Mouse (Mus musculus) NIH3T3 (cell line): ENCODE measurements at regions not wholly inside any gene's neighbourhood (a gene's known extent, or its start where the extent isn't known, plus 50 kb on each side); places are given as distances from the start of the nearest gene placed in this dataset.

ENCODE experiments used
- DNase-seq: peaks from one replicate; pipeline ENCODE4 v3.0.0-alpha.2; 2012; ENCODE audit warnings: low read depth

DNA sequence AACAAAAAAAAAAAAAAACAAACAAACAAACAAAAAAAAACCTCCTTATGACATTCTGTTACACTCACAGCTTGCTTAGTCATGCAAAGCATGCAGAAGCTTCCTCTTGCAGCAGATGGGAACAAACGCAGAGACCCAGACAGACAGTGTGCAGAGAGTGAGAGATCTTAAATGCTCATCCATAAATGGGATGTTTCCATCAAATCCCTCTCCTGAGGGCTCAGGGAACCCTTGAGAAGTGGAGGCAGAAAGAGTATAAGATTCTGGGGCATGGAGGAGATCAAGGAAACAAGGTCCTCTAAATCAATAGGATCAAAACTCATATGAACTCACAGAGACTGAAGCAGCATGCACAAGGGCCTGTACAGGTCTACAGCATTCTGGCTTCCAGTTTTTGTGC is 52.5 kb downstream of the Adm start:
- DNase-seq: no peak

GRCm38 (mm10) chr7:110682911-110683310 is 55.5 kb downstream of the Adm start:
- no peak for DNase-seq

DNA sequence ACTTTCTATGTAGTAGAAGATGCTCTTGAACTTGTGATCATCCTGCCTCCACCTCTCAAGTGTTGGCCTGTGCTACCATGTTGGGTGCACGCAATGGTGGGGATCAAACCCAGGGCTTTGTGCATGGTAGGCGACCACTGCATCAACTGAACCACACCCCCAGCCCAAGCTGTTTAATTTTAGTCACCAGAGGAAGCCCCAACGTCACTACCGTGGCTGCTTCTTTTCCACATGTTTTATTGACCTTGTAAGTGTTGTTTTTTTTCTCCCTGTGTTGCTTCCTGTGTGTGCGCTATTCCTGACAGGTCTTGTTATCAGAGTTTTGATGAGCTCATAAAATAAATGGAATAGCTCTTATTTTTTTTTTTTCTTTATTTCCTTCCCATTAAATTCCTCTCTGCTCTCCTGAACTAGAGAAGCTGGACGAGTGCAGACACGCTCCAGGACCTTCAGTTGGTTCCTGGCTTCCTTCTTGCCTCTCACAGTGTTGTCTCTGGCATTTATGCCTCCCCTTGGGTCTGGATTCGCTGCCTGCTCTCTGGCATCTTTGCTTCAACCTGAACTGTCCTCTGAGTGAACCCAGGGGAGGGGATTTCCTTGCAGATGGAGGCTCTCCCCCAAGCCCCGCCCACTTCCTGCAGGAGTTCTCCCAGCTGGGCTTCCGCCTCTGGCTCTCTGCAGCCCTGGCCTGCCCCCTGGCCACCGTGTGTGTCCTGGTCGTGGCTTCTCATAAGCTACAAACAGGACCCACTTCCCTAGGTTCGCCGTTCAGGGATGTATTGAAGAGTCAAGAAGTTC is 61.6 kb downstream of the Adm start:
- DNase-seq: no peak

DNA sequence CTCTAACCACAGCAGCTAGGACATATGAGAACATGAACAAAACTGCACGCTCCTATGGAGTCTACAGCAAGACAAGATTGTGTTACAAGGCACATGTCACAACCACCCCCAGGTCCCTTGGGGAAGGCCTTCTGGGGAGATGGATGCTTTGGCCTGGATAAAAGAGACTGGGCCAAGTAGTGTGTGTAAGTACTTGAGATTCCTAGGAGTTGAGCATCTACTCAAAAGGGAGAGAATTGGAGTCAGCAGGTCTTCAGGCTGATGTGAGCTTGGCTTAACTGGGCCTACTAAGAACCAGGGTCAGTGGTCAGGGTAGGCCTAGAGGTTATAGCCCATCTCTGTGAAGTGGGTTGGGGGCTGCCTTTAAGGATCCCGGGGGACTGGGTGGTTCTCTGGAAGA is 62.8 kb downstream of the Adm start:
- no peak for DNase-seq

DNA sequence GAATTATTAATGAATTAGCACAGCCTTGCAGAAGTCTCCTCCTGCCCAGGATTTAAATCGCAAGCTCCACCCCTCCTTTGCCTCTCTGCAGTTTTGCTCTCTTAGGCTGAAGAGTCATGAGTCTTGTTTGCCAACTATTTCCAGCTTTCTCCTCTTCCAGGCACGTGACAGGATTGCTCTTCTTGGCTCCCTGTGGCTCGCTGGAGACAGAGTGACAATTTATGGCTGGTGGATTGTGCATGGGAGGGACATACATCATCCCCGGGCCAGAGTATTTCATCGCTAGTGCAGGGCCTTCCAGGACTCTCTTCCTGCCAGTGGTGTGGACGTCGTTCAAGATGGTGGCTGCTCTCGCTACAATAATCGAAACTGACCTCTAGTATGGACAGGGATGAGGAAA is 63.4 kb downstream of the Adm start:
- no peak for DNase-seq

- no peak for DNase-seq
Measured at GRCm38 (mm10) chr7:110694262-110694661, 66.8 kb downstream of the Adm start.

- peak; percentile 72 for DNase-seq
Measured at GRCm38 (mm10) chr7:110695729-110696128, 68.3 kb downstream of the Adm start.

DNA sequence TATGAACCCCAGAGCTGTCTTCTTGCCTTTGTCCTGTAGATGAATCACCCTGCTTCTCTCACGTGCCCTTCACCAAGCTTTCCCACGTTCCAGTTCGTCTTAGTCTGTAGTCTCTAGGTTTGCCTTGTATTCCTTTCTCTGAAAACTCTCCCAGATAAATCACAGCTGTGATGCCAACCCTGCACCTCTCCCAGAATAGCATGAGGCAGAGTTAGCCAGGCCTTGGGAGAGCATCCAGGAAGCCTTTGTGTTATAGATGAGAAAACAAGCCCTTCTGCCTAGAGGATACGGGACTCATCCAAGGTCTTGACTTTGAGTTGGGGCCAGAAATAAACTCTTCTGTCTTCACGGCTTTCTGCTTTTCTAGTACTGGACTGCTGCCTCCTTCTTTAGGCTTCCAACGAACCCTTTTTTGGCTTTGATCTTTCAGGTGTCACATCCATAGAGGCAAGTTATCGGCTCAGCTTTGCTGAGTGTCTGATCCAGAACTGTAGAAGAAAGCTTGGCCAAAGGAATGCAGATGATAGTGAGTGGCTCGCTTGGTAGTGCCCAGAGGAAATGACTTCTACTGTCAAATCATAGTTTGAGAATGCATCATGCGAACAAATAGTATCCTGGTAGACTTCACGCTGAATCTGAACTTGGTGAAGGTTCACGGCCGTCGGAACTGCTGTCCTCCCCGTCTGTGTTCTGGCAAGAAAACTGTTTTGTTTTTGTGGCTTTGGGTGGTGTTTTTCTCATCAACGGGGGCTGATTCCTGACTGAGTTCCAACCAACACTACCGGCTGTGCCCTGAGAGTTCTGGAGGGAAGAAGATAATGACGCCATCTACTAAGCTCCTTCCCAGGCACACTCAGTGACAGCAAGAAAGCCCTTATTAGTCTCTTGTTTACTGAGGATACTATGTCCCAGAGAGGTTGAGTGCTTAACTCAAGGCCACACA is 69.5 kb upstream of the Ampd3 start:
- no peak for DNase-seq

- no peak for DNase-seq
Measured at GRCm38 (mm10) chr7:110699596-110699995, 68.4 kb upstream of the Ampd3 start.

DNA sequence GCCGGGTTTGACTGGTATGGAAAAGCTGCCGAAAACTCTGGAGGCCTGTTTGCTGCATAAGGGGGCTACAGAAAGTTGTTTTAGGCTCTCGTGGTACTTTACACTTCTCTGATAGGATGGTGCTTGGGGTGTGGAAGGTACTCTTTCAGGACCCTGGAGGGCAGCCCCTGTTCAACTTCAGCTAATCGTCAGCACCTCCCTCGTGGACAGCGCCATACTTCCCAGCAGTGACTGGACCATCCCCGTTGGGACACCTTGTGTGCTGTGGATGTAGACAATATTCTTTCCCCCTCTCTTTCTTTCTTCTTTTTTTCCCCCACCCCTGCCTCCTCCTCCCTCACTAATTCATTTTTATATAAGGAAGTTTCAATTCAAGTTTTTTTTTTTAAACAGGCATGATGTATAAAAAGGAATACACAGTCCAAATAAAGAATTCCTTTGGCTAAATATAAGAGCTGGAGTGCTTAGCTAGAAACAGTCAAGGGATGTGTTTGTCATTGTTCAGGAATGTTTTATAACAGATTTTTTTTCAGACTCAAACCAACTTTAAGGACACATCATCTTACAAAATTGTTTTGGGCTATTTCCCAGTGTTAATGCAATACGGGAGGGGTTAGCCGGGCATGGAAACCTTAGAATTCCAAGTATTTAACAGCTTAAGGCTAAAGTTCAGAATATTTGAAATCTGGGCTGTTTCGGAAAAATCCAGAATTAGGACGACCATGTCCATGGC is 66.2 kb upstream of the Ampd3 start:
- DNase-seq: peak; percentile 88

DNA sequence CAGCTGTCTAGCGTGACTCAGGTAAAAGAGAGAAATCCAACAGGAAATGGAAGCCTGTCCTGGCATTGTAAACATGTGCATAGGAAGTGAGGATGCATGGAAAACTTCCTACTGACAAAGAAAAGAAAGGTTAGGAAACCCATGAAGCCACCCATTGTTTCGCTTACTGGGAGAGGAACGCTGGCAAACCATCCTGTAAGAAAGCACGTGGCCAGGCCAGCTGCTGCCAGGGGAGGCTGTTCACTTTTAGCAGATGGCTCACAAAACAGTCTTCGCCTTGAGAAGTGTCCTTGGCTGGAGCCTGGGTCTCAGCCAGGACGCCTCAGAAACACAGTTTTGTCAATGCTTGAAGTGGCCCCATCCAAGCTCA is 65.6 kb upstream of the Ampd3 start:
- peak; percentile 71 for DNase-seq

- DNase-seq: no peak
Measured at GRCm38 (mm10) chr7:110705311-110706000, 62.5 kb upstream of the Ampd3 start.

GRCm38 (mm10) chr7:110706001-110706695 is 61.9 kb upstream of the Ampd3 start:
- peak; percentile 56 for DNase-seq

- peak; percentile 95 for DNase-seq
Measured at GRCm38 (mm10) chr7:110706696-110707087, 61.3 kb upstream of the Ampd3 start.

DNA sequence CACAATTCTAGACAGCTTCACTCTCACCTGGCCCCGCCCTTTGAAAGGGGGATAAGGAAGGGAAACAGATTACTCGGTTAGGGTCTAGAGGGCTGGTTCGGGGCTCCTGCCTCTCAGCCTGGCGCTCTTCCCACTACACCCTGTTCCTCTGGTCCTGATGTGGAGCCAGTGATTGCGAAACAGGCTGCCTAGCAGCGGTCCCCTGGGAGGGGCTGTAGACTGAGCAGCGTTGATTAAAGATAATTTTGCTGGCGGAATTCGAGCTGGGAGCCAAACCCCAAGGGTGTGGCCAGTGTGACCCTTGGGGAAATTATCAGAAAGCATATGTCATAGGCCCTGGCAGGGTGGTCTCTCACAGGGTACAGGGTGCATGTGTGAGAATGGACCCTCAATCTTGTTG is 59.9 kb upstream of the Ampd3 start:
- peak; percentile 78 for DNase-seq

DNA sequence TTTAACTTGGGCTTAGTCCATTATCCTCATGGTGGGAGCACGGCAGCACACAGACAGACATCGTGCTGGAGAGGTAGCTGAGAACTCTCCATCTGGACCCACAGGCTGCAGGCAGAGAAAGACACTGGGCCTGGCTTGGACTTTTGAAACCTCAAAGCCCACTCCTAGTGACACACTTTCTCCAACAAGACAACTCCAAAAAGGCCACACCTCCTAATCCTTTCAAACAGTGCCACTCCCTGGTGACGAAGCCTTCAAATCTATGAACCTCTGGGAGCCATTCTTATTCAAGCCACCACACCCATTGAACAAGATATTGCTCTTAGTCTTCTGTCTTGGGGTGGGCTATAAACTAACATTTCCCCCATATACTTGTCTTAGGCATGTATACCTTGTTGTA is 59.2 kb upstream of the Ampd3 start:
- DNase-seq: no peak

GRCm38 (mm10) chr7:110709606-110710005 is 58.4 kb upstream of the Ampd3 start:
- no peak for DNase-seq

DNA sequence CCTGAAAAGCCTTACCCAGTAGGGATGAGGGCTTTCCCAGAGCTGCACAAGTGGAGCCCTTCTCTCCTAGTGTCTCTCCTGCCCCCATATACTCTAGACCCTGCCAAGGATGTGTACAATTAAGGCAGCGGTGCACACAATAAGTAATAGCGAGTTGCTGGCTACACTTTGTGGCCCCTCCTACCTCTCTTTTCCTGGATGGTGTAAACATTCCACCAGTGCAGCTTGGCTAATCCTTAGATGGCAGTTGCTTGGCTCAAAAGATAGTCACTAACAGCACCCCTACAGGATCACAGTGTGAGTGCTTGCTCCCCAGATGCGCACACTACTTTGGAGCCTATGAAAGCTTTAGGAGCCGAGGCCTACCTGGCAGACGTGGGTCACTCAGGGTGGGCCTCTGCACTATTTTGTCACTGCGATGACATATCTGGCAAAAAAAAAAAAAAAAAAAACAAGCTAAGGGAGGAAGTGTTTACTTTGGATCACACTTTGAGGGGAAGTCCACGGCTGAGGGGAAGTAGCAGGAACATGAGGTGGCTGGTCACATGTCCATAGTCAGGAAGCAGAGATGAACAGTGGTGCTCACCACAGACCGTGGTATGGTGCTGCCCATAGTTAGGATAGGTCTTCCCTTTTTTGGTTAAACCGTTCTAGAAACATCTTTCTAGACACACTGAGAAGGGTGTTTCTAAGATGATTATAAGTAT is 57.6 kb upstream of the Ampd3 start:
- no peak for DNase-seq

DNA sequence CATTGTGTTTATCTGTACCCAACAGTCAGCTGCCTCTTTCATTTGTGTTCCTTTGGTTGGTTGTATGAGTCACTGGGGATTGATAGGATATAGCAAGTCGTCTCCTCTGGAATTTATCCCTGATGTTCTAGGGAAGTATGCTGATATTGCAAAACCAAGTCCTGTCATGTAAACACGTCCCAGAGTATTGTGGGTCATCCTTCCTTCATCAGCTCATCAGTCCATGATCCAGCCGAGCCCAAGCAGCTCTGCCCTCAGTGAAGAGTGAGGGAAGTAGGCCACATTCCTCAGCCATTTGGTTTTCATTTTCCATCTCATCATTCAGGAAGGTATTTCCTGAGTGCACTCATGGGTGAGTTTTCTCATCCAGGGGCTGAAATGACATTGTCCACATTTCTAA is 54.3 kb upstream of the Ampd3 start:
- DNase-seq: peak; percentile 50

DNA sequence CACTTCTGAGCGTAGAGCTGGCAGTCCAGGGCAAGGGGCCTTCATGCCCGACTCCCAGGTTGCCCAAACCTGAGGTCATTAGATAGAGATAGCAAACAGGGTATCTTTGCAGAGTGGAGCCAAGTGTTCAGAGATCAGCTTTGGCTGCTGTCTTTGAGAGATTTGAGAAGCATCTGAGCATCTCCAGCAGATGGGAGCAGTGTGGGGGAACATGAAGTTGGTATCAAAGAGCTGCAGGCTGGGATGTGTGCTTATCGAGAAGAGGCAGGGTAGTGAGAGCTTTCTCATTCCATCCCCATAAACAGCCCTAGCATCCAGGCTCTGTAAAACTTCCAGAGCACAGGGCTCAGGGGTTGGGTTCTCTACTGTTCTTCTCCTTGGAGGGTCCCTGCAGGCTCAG is 52.9 kb upstream of the Ampd3 start:
- no peak for DNase-seq

GRCm38 (mm10) chr7:110715545-110715944 is 52.5 kb upstream of the Ampd3 start:
- DNase-seq: peak; percentile 76
